Mouse (Mus musculus): ENCODE data around the gene Abhd4.

DNA sequence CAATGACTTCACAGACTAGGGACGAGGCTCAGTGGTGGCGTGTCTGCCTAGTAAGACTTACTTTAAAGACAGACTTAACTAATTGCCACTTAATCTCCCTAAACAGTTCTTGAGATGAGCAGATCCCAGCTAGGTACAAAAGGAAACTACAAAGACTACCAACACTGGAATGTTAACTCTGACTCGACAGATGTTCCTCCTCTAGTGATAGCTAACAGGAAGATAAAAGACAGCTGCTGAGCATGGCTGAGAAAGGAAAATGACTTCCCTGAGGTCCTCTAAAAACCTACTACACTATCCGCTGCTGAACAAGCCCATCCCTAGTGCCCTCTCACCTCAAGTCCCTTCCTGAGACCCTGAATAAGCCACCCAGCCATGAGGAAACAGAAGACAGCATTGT, 3.9 kb upstream of the Abhd4 start:
- TF ChIP-seq CTCF (IDR thresholded peaks at IDR 0.05; ENCODE audit: control insufficient read depth, insufficient read depth, insufficient read length) (no peak), MAX (IDR thresholded peaks at IDR 0.05) (no peak), FOSL1 (IDR thresholded peaks at IDR 0.05; ENCODE audit: insufficient read depth, low read length, poor library complexity, severe bottlenecking) (no peak)

Measured in C2C12 (cell line).